Mouse (Mus musculus) MN1 (cell line): Measurements from ENCODE around the gene Fau.

Experiments
- DNase-seq: peaks from one replicate; pipeline ENCODE4 v3.0.0-alpha.2; 2016; ENCODE audit warnings: low spot score

Fau gene

GRCm38 (mm10) chr19:6057313-6058096 lies at the start of gene Fau, which contains the start of gene Mrpl49:
TSS of gene Fau (plus strand) at chr19:6057844.
TSS of gene Mrpl49 (minus strand) at chr19:6057785.
- DNase-seq, result peak; percentile 99

GRCm38 (mm10) chr19:6009137-6009536 lies 48.5 kb upstream of the Fau start:
- no peak for DNase-seq

- no peak for DNase-seq
These were observed 44.0 kb upstream of the Fau start for GRCm38 (mm10) chr19:6013691-6014090.

GRCm38 (mm10) chr19:6014991-6015510 lies 42.6 kb upstream of the Fau start:
- DNase-seq, result peak; percentile 54

GRCm38 (mm10) chr19:6015511-6016315 lies 41.9 kb upstream of the Fau start, which contains the start of gene Capn1:
TSS of gene Capn1 (minus strand) at chr19:6015897.
- DNase-seq, result peak; percentile 86

- DNase-seq, result peak; percentile 23
These were observed 41.1 kb upstream of the Fau start for GRCm38 (mm10) chr19:6016532-6016931.

GRCm38 (mm10) chr19:6018142-6019089 lies 39.2 kb upstream of the Fau start:
- DNase-seq, result peak; percentile 80

GRCm38 (mm10) chr19:6020276-6020675 lies 37.4 kb upstream of the Fau start:
- DNase-seq, result no peak

- no peak for DNase-seq
These were observed 34.6 kb upstream of the Fau start for GRCm38 (mm10) chr19:6023059-6023458.

GRCm38 (mm10) chr19:6023930-6024329 lies 33.7 kb upstream of the Fau start:
- DNase-seq, result no peak

GRCm38 (mm10) chr19:6028991-6029390 lies 28.7 kb upstream of the Fau start:
- DNase-seq, result no peak

GRCm38 (mm10) chr19:6029426-6029825 lies 28.2 kb upstream of the Fau start:
- DNase-seq, result no peak

GRCm38 (mm10) chr19:6030520-6031280 lies 26.9 kb upstream of the Fau start:
- DNase-seq, result no peak

GRCm38 (mm10) chr19:6035966-6036585 lies 21.6 kb upstream of the Fau start:
- DNase-seq, result no peak

- no peak for DNase-seq
These were observed 19.9 kb upstream of the Fau start for GRCm38 (mm10) chr19:6037695-6038094.

GRCm38 (mm10) chr19:6038326-6038725 lies 19.3 kb upstream of the Fau start:
- DNase-seq, result no peak

- no peak for DNase-seq
These were observed 17.6 kb upstream of the Fau start for GRCm38 (mm10) chr19:6040002-6040401.

GRCm38 (mm10) chr19:6042293-6042692 lies 15.4 kb upstream of the Fau start:
- no peak for DNase-seq

GRCm38 (mm10) chr19:6044102-6044501 lies 13.5 kb upstream of the Fau start:
- DNase-seq, result peak; percentile 83
